Mouse (Mus musculus): ENCODE results near the gene Wdr45.

- no peak for TF ChIP-seq CTCF (IDR thresholded peaks at IDR 0.05; ENCODE audit: insufficient read depth, low read depth, low read length)
- no peak for TF ChIP-seq POLR2A (IDR thresholded peaks at IDR 0.05; ENCODE audit: insufficient read depth, low read depth, low read length)
These were observed 13.0 kb downstream of the Wdr45 start for GRCm38 (mm10) chrX:7727176-7727575.

All from olfactory bulb, adult 2 months (tissue).